Mouse (Mus musculus): Measurements from ENCODE around the gene Atp2b2. TPM values are rescaled to one million over a fixed set of nuclear protein-coding genes. Genes with fewer than 3 reads are reported as not detected.
A peak's percentile ranks its signal among the peaks of the same experiment; 100 is the strongest.

Gene Atp2b2
- total RNA-seq, 2 experiments from 2014 or later: 0.55 TPM

- intact Hi-C loops (cut with DNase I): no loop called here
- no peak for DNase-seq
These were observed 236.2 kb downstream of the Atp2b2 start for GRCm38 (mm10) chr6:113806241-113806640.

DNA sequence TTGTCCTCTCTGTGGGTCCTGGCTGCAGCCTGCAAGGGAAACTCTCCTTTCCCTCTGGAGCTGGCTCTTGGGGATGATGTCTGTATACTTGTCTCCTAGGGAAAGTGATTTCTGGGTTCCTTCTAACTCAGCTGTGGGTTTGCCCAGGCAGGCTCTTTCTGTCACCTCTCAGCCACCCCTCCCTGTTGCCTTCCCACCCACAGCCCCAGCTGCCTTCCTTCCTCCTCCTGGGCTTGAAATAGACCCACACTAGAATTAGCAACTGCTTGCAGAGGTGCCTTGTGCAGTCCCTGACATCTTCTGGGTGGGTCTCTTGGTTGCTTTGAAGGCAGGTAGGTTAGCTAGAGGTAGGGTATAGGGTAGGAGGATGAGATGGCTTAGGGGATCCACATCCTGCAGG lies 241.2 kb downstream of the Atp2b2 start:
- DNase-seq: no peak
- intact Hi-C loops (cut with DNase I): no loop called here

DNA sequence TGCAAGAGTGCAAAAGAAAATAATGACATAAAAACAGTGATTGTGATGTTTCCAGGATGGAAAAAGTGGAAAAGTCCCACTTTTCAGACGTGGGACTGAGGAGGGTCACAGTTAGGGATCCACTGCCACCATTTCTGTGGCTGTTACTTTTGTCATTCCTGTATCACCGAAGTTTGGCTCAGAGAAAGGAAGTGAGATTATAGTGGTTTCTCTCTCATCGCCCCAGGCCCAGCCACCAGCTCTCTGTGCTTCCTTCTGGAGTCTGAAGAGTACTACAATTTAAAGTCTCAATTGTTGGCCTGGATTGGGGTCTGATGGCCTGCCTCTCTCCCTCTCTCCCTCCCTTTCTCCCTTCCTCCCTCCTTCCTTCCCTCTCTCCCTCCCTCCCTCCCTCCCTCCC lies 242.5 kb downstream of the Atp2b2 start:
- DNase-seq: no peak
- intact Hi-C loops (cut with DNase I): no loop called here

DNA sequence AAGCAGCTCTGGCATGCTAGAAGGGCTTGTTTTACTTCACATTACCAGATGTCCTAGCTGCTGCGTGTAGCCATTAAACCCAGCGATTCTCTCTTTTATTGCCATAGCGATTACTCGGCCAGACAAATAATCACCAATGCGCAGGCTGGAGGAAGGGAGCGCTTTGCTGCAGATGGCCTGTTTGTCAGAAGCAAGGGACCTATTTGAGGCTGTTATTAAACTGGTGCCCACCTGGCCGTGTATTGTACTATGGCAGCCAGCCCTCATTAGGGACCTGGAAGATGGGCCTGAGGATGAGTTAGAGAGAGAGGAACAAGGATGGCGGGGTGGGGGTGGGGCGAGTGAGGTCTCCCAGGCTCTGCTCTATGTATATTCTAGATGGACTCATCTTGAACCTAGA lies 243.1 kb downstream of the Atp2b2 start:
- intact Hi-C loops (cut with DNase I): no loop called here

GRCm38 (mm10) chr6:113798921-113799320 lies 243.5 kb downstream of the Atp2b2 start:
- intact Hi-C loops (cut with DNase I): no loop called here
- no peak for DNase-seq

More for the DNA sequence above, 243.1 kb downstream of the Atp2b2 start:
- DNase-seq: no peak

DNA sequence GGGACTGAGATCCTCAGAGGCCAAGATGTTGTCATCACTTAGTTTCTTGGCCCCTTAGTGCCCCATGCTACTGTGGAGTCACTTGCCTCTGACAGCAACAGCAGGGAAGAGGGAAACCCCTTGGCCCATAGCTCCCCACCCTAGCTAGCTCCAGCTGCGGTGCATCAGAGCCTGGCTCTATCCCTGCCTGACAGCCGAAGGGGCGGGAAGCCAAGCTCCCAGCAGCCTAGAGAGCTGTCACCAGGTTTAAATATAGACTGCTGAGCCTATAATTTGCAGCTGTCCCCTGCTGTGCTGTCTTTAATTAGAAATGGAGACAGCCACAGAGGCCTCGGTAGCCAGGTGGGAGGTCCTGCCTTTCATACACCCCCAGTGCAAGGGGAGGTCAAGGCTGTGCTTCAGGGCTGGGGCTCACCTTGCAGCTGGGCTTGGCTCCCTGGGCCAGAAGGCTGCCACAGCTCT lies 247.1 kb downstream of the Atp2b2 start:
- DNase-seq: peak; percentile 88 to 90
- intact Hi-C loops (cut with DNase I): no loop called here

DNA sequence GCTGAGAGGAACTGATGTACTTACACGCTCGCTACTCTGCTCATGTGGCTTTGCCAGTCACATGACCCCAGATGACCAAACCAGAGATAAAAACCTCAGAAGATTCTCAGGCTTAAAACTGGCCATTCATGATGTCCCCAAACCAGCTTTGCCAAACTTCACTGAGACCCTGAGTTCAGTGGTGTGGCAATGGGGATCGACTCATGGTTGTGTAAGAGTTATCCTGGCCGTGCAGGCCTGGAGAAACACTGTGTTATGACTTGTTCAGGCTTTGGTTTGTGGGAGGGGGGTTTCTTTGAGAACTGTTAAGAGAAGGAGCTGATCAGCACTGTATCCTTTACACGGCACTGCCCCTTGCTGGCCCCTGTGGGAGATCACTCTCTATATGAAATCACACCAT lies 250.0 kb downstream of the Atp2b2 start:
- no peak for DNase-seq
- intact Hi-C loops (cut with DNase I): no loop called here

- intact Hi-C loops (cut with DNase I): no loop called here
- no peak for DNase-seq
These were observed 251.4 kb downstream of the Atp2b2 start for GRCm38 (mm10) chr6:113791012-113791411.

DNA sequence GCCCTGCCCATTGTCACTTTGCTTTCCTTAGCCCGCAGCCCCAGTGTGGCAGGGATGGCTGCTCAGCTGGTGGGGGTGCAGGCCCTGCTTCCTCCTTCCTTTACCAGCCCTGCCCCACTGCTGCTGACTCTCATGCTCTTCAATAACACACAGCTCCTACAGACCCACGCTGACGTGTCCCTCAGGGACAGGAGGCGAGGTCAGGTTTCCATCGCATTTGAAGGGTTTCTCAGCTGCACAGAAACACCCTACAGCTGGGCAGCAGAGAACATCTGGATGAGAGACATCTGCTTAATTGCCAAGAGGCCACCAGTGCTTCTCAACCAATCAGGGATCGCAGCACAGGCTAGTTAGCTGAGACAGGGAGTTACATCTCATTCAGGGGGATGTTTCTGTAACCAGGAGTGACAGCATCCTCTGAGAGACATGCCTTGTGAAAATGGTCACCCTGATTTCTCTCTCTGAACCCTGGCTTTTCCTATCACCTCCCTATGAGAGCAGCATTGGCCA lies 254.9 kb downstream of the Atp2b2 start:
- intact Hi-C loops (cut with DNase I): no loop called here
- DNase-seq: no peak

GRCm38 (mm10) chr6:113785658-113786057 lies 256.8 kb downstream of the Atp2b2 start:
- no peak for DNase-seq
- intact Hi-C loops (cut with DNase I): no loop called here

- DNase-seq: no peak
- intact Hi-C loops (cut with DNase I): no loop called here
These were observed 264.1 kb downstream of the Atp2b2 start for GRCm38 (mm10) chr6:113778229-113778753.

DNA sequence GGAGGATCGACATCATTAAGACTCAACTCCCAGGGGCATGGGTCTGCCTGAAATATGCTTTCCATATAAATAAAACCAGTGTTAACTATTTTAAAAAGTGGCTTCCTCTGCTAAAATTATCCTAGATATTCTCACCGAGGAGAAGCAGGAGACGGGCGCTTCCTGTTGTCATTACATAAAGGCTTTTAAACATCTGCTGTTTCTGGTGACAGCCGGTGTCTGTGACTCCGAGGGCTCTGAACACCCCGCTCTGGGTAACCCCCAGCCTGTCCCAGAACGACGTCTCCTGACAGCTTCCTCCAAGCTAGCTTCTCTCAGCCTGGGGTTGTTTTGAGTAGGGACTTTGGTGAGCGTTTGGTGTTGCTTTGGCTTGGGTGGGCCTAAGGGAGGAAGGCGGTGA lies 273.6 kb downstream of the Atp2b2 start:
- no peak for DNase-seq
- intact Hi-C loops (cut with DNase I): no loop called here

DNA sequence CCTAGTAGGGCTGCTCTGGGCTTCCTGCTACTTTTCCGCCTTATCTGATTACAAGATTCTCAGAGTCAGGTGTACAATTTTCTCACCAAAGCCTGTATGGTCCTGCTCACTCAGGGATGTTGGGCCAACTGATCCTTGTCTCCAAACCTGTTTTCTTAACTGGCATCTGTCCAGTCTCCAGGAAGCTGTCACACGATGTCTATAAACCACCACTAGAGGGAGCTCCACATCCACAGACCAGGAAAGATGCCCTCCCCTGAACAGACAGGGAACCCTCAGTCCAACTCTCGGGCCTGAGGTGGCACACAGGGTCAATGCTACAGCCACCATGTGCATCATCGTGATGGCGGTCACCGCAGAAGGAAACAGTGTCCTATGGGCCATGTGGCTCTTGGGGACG lies 280.8 kb downstream of the Atp2b2 start:
- peak; percentile 56 to 76 for DNase-seq
- intact Hi-C loops (cut with DNase I): loop anchor here (1.0 kb wide), 2 partner anchors 310 to 315 kb away; no protein-coding TSS in a partner anchor

GRCm38 (mm10) chr6:113749119-113749685 lies 293.2 kb downstream of the Atp2b2 start:
- intact Hi-C loops (cut with DNase I): no loop called here
- DNase-seq: no peak

DNA sequence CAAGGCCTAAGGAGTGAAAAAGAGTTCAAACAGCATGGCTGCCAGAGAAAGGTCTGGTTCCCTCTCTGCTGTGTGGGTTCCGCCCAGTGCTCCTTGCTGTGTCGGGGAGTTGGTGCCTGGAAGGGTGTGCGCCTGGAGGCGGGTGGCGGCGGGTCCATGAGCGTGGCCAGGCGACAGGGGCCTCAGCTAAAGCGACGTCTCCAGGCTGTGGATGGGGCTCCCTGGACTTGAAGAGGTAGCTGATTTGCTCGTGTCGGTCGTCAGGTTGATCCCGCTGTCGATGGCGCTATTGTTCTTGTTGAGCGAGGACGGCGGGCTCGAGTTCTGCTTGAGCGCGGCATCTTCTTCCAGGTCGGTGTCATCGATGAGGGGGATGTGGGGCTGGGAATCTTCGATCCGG lies 294.1 kb downstream of the Atp2b2 start:
- intact Hi-C loops (cut with DNase I): no loop called here
- no peak for DNase-seq

DNA sequence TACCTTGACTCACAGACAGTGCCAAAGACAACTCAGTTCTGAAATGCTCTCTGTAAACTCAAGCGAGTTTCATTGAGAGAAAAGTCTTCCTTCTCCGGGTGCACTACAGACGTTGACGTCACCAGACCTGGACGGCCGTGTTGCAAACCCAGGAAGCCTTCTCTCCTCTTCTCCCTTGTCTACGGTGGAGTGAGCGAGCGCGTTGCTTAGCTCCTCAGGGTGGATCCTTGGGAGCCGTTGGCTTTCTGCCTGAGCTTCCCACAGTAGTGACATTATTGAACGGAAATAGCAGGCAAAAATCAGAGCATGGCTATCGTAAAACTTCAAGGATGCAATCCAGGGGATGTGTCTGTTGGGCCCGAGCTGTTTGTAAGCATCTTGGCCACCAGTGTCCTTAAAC lies 295.1 kb downstream of the Atp2b2 start:
- DNase-seq: no peak
- intact Hi-C loops (cut with DNase I): no loop called here

GRCm38 (mm10) chr6:113745117-113745516 lies 297.3 kb downstream of the Atp2b2 start:
- intact Hi-C loops (cut with DNase I): no loop called here
- no peak for DNase-seq

GRCm38 (mm10) chr6:113743111-113743510 lies 299.3 kb downstream of the Atp2b2 start:
- intact Hi-C loops (cut with DNase I): no loop called here
- DNase-seq: no peak

DNA sequence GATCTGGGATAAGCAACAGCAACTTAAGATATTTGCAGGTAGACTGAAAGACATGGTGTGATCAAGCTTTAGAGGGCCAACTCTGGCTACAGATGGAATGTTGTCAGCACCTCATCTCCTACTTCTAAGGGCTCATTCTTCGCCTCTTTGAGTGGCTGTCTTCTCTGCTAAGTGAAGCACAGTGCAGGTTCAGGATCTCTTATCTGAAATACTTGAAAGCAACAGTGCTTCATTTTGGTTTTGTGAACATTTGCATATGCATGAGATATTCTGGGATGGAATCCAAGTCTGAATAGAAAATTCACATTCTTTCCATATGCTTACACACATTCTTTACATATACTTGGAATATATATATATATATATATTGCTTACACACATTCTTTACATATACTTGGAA lies 300.1 kb downstream of the Atp2b2 start:
- DNase-seq: no peak
- intact Hi-C loops (cut with DNase I): no loop called here

- DNase-seq: no peak
- intact Hi-C loops (cut with DNase I): loop anchor here (2.0 kb wide), 1 partner anchor 43 kb away; no protein-coding TSS in a partner anchor
These were observed 301.0 kb downstream of the Atp2b2 start for GRCm38 (mm10) chr6:113741425-113741824.

- intact Hi-C loops (cut with DNase I): loop anchor here (2.0 kb wide), 1 partner anchor 42 kb away; no protein-coding TSS in a partner anchor
- DNase-seq: peak; percentile 89 to 93
These were observed 301.9 kb downstream of the Atp2b2 start, which contains the start of gene Sec13 for GRCm38 (mm10) chr6:113740236-113741217. Gene Sec13 (minus strand): TSS chr6:113740743.

All from heart, postnatal 10 days (tissue).